Mouse (Mus musculus): ENCODE data around the gene Odf3l2.

- TF ChIP-seq EP300 (IDR thresholded peaks at IDR 0.05) = no peak
- TF ChIP-seq CTCF (IDR thresholded peaks at IDR 0.05) = no peak
These were observed 29.2 kb downstream of the Odf3l2 start for GRCm38 (mm10) chr10:79616376-79616775.

Data from lung, postnatal 0 days (tissue).